Mouse (Mus musculus) megakaryocyte, embryonic 14.5 days (primary cell): Measurements from ENCODE around the gene 1700025C18Rik. TPM values are rescaled to one million over a fixed set of nuclear protein-coding genes. Genes with fewer than 3 reads are reported as not detected.

Experiments used
- H3K27me3 ChIP-seq: replicated peaks from 2 replicates; pipeline ENCODE3; 2012; ENCODE audit warnings: inconsistent platforms
- H3K36me3 ChIP-seq: replicated peaks from 2 replicates; pipeline ENCODE3; 2012; ENCODE audit warnings: low read length, inconsistent platforms, mixed read lengths
- H3K4me1 ChIP-seq: 2 replicates; pipeline ENCODE4 v1.6.1; 2012; ENCODE audit warnings: inconsistent platforms
- H3K4me3 ChIP-seq: replicated peaks from 2 replicates; pipeline ENCODE3; 2012; ENCODE audit warnings: moderate library complexity, mild to moderate bottlenecking, inconsistent platforms
- H3K9me3 ChIP-seq: 2 replicates; pipeline ENCODE4 v1.6.1; 2012; ENCODE audit warnings: inconsistent platforms
- FLI1 ChIP-seq: IDR thresholded peaks from 2 replicates; pipeline ENCODE4 v1.6.1; 2012; ENCODE audit warnings: low read length, inconsistent platforms, mixed read lengths
- GATA1 ChIP-seq: IDR thresholded peaks from 3 replicates; pipeline ENCODE4 v1.6.1; 2012; ENCODE audit warnings: mixed read lengths, low read length, inconsistent platforms, borderline replicate concordance
- polyA plus RNA-seq: library from polyadenylated mRNA; stranded (reverse); fragments of >175 nt; gene quantifications from 2 replicates; pipeline ENCODE4 v1.2.3, GENCODE M21; 2012; ENCODE audit warnings: low replicate concordance; ENCODE audit not compliant: insufficient read depth

Gene 1700025C18Rik
- polyA plus RNA-seq, 1 experiment = not detected

DNA sequence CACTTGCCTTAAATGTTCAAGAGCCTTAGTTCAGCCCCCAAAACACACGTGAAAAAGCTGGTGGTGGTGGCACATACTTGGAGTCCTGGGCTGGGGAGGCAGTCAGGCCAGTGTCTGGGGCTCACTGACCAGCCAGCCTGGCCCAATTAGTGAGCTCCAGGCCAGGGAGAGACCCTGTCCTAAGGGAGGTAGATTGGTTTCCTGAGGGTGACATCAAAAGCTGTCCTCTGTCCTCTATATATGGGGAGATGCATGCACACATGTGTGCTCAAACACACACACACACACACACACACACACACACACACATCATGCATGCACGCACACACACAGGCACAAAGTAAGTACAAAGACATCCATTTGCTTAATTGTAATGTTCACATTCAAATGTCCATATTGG, 46.8 kb downstream of the 1700025C18Rik start:
- no peak overlapping the region for H3K4me3 ChIP-seq
- H3K27me3 ChIP-seq = peaks cover 73% of the 10 kb centered on the region
- TF ChIP-seq GATA1 = no peak
- no peak for TF ChIP-seq FLI1
- H3K4me1 ChIP-seq = no peaks in the 10 kb centered on the region
- H3K9me3 ChIP-seq = peaks cover 8% of the 10 kb centered on the region
- H3K36me3 ChIP-seq = no peaks in the 10 kb centered on the region

- Histone ChIP-seq H3K27me3 (peaks cover 75% of the 10 kb centered on the region), H3K9me3 (peaks cover 8% of the 10 kb centered on the region), H3K36me3 (no peaks in the 10 kb centered on the region), H3K4me3 (peak overlapping the region; percentile 50), H3K4me1 (no peaks in the 10 kb centered on the region)
- TF ChIP-seq GATA1 (no peak), FLI1 (no peak)
These were observed 47.4 kb downstream of the 1700025C18Rik start for GRCm38 (mm10) chr2:165043090-165043636.

- peaks cover 77% of the 10 kb centered on the region for H3K27me3 ChIP-seq
- no peak overlapping the region for H3K4me3 ChIP-seq
- peaks cover 8% of the 10 kb centered on the region for H3K9me3 ChIP-seq
- TF ChIP-seq FLI1 (no peak), GATA1 (no peak)
- H3K36me3 ChIP-seq = no peaks in the 10 kb centered on the region
- H3K4me1 ChIP-seq = peaks cover under 1% of the 10 kb centered on the region; the same call in 1 of the 2 replicates
These were observed 48.4 kb downstream of the 1700025C18Rik start for GRCm38 (mm10) chr2:165042126-165042525.

DNA sequence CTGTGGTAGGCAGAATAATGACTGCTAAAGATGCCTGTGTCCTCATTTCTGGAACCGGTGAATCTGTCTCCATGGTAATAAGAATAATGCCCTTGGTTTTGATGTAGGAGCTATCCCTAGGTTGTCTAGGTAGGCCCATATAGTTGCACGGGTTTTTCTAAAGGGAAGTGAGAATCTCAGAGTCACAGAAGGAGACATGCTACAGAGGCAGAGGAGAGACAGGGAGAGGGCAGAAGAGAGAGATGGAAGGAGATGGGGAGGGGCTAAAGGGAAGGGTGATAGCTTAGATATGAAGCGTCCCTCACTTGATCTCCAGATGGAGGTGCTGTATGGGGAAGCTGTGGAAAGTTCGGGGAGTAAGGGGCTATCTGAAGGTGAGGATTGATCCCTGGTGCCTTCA, 53.1 kb downstream of the 1700025C18Rik start:
- Histone ChIP-seq H3K4me3 (no peak overlapping the region), H3K36me3 (no peaks in the 10 kb centered on the region), H3K9me3 (no peaks in the 10 kb centered on the region), H3K27me3 (peaks cover 43% of the 10 kb centered on the region), H3K4me1 (peaks cover 19% of the 10 kb centered on the region)
- TF ChIP-seq FLI1 (no peak), GATA1 (no peak)

GRCm38 (mm10) chr2:165035058-165035431, 55.5 kb downstream of the 1700025C18Rik start:
- H3K27me3 ChIP-seq = peaks cover 24% of the 10 kb centered on the region
- peaks cover 3% of the 10 kb centered on the region for H3K36me3 ChIP-seq
- TF ChIP-seq GATA1 = no peak
- TF ChIP-seq FLI1 = no peak
- peaks cover 27% of the 10 kb centered on the region for H3K4me1 ChIP-seq
- peak overlapping the region; percentile 98 for H3K4me3 ChIP-seq
- H3K9me3 ChIP-seq = no peaks in the 10 kb centered on the region

DNA sequence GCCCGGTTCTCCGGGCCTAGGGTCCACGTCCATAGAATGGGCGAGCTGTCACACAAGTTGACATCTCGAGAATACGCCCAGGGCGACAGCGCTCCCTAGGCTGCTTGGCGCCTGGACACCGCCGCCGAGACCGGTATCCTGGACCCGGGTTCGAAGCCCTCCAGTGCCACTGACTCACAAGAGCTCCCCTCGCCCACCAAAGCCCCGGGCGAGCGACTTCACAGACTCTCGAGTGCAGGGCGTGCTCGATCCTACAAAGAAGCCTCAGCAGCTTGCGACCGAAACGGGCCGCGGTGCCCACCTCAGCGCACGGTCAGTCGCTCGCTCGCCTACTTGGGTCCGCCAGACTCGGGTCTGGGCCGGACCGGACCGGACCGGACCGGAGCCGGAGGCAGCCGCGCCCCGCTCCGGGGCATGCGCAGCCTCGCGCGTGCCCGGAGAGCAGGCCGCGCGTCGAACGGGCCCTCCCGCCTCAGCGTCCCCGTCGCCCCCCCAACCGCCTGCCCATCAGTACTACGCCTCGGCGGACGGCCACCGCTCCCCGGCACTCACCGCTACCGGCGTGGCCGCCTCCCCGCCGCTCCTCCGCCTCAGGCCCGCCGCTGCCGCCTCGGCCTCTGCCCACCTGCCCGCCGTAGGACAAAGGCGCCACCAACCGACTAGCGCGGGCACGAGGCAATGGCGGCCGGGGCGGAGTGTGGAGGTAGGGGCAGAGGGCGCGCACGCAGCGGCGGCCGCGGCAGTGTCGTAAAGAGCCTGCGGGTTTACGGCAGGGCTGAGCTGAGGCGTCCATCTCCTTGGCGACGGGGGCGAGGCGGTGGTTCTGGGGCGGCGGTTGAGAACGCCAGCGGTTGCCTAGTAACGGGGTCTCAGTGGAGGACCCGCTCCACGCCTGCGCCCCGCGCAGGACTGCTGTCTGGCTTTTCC, 56.2 kb downstream of the 1700025C18Rik start, which contains the start of gene Ncoa5:
Ncoa5 (minus strand) TSS at position 737 of the 927 bp plus-strand sequence.
- peaks cover 3% of the 10 kb centered on the region for H3K36me3 ChIP-seq
- H3K4me3 ChIP-seq = peak within 1 kb of the TSS; percentile 98
- no peaks in the 10 kb centered on the region for H3K9me3 ChIP-seq
- peaks cover 18% of the 10 kb centered on the region for H3K27me3 ChIP-seq
- no peak for TF ChIP-seq GATA1
- TF ChIP-seq FLI1 = no peak
- peaks cover 27% of the 10 kb centered on the region for H3K4me1 ChIP-seq

DNA sequence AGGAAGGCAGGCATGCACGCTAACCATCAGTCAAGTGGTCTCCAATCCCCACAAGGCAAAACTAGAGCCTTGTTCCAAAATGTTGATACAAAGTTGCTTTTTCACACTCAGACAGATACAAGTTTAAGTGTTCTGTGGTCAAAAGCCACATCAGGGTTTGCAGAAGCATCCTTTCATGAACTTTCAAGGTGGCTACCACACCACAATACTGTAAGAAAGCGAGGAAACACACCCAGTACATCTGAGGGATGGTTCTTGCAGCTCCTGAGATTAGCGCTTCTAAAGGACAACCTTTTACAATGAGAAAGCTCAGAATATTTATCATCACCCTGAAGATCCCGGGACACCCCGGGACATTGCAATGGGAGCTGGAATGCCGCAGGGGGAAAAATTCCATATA, 57.2 kb downstream of the 1700025C18Rik start:
- Histone ChIP-seq H3K36me3 (peaks cover 3% of the 10 kb centered on the region), H3K9me3 (no peaks in the 10 kb centered on the region), H3K4me3 (peak overlapping the region; percentile 98), H3K4me1 (peaks cover 30% of the 10 kb centered on the region), H3K27me3 (peaks cover 11% of the 10 kb centered on the region)
- TF ChIP-seq FLI1 = no peak
- TF ChIP-seq GATA1 = no peak

GRCm38 (mm10) chr2:165032533-165032932, 58.0 kb downstream of the 1700025C18Rik start:
- H3K4me3 ChIP-seq = no peak overlapping the region
- H3K9me3 ChIP-seq = no peaks in the 10 kb centered on the region
- peaks cover 3% of the 10 kb centered on the region for H3K36me3 ChIP-seq
- peaks cover 33% of the 10 kb centered on the region for H3K4me1 ChIP-seq
- TF ChIP-seq GATA1 (no peak), FLI1 (no peak)
- H3K27me3 ChIP-seq = peaks cover 8% of the 10 kb centered on the region

Other genes with a start within 250 kb of the 1700025C18Rik start
- gene Pltp, start 233.0 kb downstream of the 1700025C18Rik start, polyA plus RNA-seq = 15.1 and 146 TPM in 2 replicates
- 120 and 158 TPM in 2 replicates for gene Pcif1, start 211.4 kb downstream of the 1700025C18Rik start, polyA plus RNA-seq
- 21.8 and 45.9 TPM in 2 replicates for gene Zfp335, start 179.0 kb downstream of the 1700025C18Rik start, polyA plus RNA-seq
- 2.4 TPM in 1 of 2 replicates, not detected in the other for gene Mmp9, start 150.0 kb downstream of the 1700025C18Rik start, polyA plus RNA-seq
- 0.47 and 0.89 TPM in 2 replicates for gene Slc12a5, start 129.9 kb downstream of the 1700025C18Rik start, polyA plus RNA-seq
- gene Ncoa5, start 55.9 kb downstream of the 1700025C18Rik start, polyA plus RNA-seq = 19.6 and 47.5 TPM in 2 replicates
- 0.12 TPM in 1 of 2 replicates, not detected in the other for gene Cd40, start 35.1 kb downstream of the 1700025C18Rik start, polyA plus RNA-seq
- 0.23 TPM in 1 of 2 replicates, not detected in the other for gene Cdh22, start 144.1 kb upstream of the 1700025C18Rik start, polyA plus RNA-seq
- gene Slc35c2, start 197.1 kb upstream of the 1700025C18Rik start, polyA plus RNA-seq = 55.8 and 62.9 TPM in 2 replicates
- 15.3 and 16.3 TPM in 2 replicates for gene Elmo2, start 235.7 kb upstream of the 1700025C18Rik start, polyA plus RNA-seq